Mouse (Mus musculus): ENCODE data around the gene Ripply2.
"Not testable (repeated sequence)": the region's sequence is repeated elsewhere in the genome, so short reads cannot be mapped to it uniquely, and the experiment has no call there.

The Ripply2 gene

GRCm38 (mm10) chr9:87015288-87015937, at the start of gene Ripply2:
Gene Ripply2 (plus strand): TSS chr9:87015537.
- DNase-seq, result peak; percentile 70 to 79

- DNase-seq, result not testable (repeated sequence)
Measured at GRCm38 (mm10) chr9:86972471-86972870, 42.9 kb upstream of the Ripply2 start.

- peak; percentile 70 to 86 for DNase-seq
Measured at GRCm38 (mm10) chr9:86973562-86973961, 41.8 kb upstream of the Ripply2 start.

- DNase-seq, result peak; percentile 89 to 94
Measured at GRCm38 (mm10) chr9:86976896-86977295, 38.4 kb upstream of the Ripply2 start.

GRCm38 (mm10) chr9:86978257-86978907, 37.0 kb upstream of the Ripply2 start:
- DNase-seq, result peak; percentile 55 to 71

GRCm38 (mm10) chr9:86980048-86980447, 35.3 kb upstream of the Ripply2 start:
- no peak for DNase-seq

- no peak for DNase-seq
Measured at GRCm38 (mm10) chr9:86980942-86981341, 34.4 kb upstream of the Ripply2 start.

- peak in 1 of 2 experiments; percentile 56 for DNase-seq
Measured at GRCm38 (mm10) chr9:86981551-86981950, 33.8 kb upstream of the Ripply2 start.

GRCm38 (mm10) chr9:86984583-86984982, 30.8 kb upstream of the Ripply2 start:
- no peak for DNase-seq

- DNase-seq, result no peak
Measured at GRCm38 (mm10) chr9:86985105-86985504, 30.2 kb upstream of the Ripply2 start.

- DNase-seq, result no peak
Measured at GRCm38 (mm10) chr9:86986703-86987296, 28.5 kb upstream of the Ripply2 start.

GRCm38 (mm10) chr9:86989822-86990221, 25.5 kb upstream of the Ripply2 start:
- no peak for DNase-seq

- no peak for DNase-seq
Measured at GRCm38 (mm10) chr9:86991758-86992157, 23.6 kb upstream of the Ripply2 start.

- no peak for DNase-seq
Measured at GRCm38 (mm10) chr9:86997046-86997691, 18.2 kb upstream of the Ripply2 start.

GRCm38 (mm10) chr9:86999956-87000582, 15.3 kb upstream of the Ripply2 start:
- DNase-seq, result no peak

- peak; percentile 42 to 50 for DNase-seq
Measured at GRCm38 (mm10) chr9:87004701-87005434, 10.5 kb upstream of the Ripply2 start.

- no peak for DNase-seq
Measured at GRCm38 (mm10) chr9:87005435-87005779, 9.9 kb upstream of the Ripply2 start.

- no peak for DNase-seq
Measured at GRCm38 (mm10) chr9:87008507-87008906, 6.8 kb upstream of the Ripply2 start.

GRCm38 (mm10) chr9:87008919-87009318, 6.4 kb upstream of the Ripply2 start:
- DNase-seq, result no peak

- no peak for DNase-seq
Measured at GRCm38 (mm10) chr9:87015938-87016294, 579 bp downstream of the Ripply2 start.

- DNase-seq, result peak; percentile 98 to 99
Measured at GRCm38 (mm10) chr9:87021778-87022523, 6.6 kb downstream of the Ripply2 start, which contains the start of gene Cyb5r4. Gene Cyb5r4 (plus strand): TSS chr9:87022014.

- no peak for DNase-seq
Measured at GRCm38 (mm10) chr9:87025764-87026163, 10.4 kb downstream of the Ripply2 start.

Data from cerebellum, postnatal 14 days (tissue).